Comparison of ENCODE assay signal across 8 mouse cellular contexts in the genomic region with DNA sequence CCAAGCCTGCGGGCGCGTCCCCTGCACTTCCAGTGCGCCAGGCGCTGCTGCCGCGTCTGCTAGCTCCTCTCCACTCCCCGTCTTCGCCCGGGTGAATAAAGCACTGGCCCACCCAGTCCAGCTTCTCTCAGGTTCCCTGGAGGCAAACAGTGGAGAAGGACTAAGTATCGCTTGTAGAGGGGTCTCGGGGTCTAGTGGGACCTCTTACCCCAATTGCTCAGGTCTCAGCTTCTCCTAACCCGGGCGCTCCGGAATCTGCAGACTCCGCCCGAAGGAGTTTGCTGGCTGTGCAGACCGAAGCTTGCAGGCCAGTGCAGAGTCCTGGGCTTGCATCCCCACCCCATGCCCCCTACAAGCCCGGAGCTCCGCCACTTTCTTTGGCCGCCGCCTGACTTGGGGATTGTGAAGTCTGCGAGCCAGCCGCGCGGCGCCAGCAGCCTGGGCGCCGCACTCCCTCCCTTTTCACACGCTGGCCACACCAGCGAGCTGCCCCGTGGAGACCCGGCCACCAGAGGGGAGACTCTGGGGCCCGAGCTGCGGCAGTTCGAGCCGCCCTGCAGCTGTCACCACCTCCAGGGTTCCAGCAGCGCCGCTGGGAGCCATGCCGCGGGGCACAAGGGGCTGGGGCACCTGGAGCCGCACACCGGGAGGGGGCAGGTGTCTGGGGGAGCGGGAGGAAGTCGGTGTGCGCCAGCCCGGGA. TPM values are rescaled to one million over a fixed set of nuclear protein-coding genes. Genes with fewer than 3 reads are reported as not detected.
A peak's percentile ranks its signal among the peaks of the same experiment; 100 is the strongest.
DNase-seq lines count a peak whose midpoint lies in the region; ATAC-seq lines count a peak whose summit lies in the region.

No protein-coding gene starts in this region.

- H3K9me3 ChIP-seq in forebrain, embryonic 11.5 days (ENCODE audit: control insufficient read depth, low read length) = no peaks in the 10 kb centered on the region
- H3K9me3 ChIP-seq in hindbrain, embryonic 13.5 days = no peaks in the 10 kb centered on the region
- no peaks in the 10 kb centered on the region for H3K9me3 ChIP-seq in limb, embryonic 15.5 days
- no peaks in the 10 kb centered on the region for H3K9me3 ChIP-seq in neural tube, embryonic 11.5 days (ENCODE audit: control insufficient read depth, low read length)

- peaks cover 28% of the 10 kb centered on the region for H3K27me3 ChIP-seq in forebrain, embryonic 11.5 days (ENCODE audit: control insufficient read depth, insufficient read depth, low read length)
- peaks cover 47% of the 10 kb centered on the region for H3K27me3 ChIP-seq in hindbrain, embryonic 13.5 days
- H3K27me3 ChIP-seq in limb, embryonic 15.5 days = peaks cover 49% of the 10 kb centered on the region
- peaks cover 26% of the 10 kb centered on the region for H3K27me3 ChIP-seq in neural tube, embryonic 11.5 days (ENCODE audit: control insufficient read depth, insufficient read depth, low read length)

- peak; percentile 28 for DNase-seq in kidney, adult 18-20 months
- DNase-seq in kidney, adult 9 months = no peak
- DNase-seq in adrenal gland, adult 18-20 months (ENCODE audit: low spot score in 2 of 2) = peak; percentile 29 to 37
- DNase-seq in forebrain, embryonic 11.5 days (ENCODE audit: low spot score) = peak; percentile 79
- peak; percentile 72 for DNase-seq in neural tube, embryonic 11.5 days (ENCODE audit: low spot score)
- no peak for DNase-seq in urinary bladder, postnatal 25 days (ENCODE audit: low spot score)

- H3K4me2 ChIP-seq in forebrain, embryonic 11.5 days (ENCODE audit: low read depth, low read length, severe bottlenecking) = peak overlapping the region; percentile 81
- peak overlapping the region; percentile 99 for H3K4me2 ChIP-seq in hindbrain, embryonic 13.5 days
- peak overlapping the region; percentile 99 for H3K4me2 ChIP-seq in limb, embryonic 15.5 days
- peak overlapping the region; percentile 100 for H3K4me2 ChIP-seq in neural tube, embryonic 11.5 days (ENCODE audit: low read depth)

- peak overlapping the region; percentile 41 for H3K9ac ChIP-seq in forebrain, embryonic 11.5 days (ENCODE audit: low read length)
- peak overlapping the region; percentile 84 for H3K9ac ChIP-seq in hindbrain, embryonic 13.5 days
- peak overlapping the region; percentile 42 for H3K9ac ChIP-seq in limb, embryonic 15.5 days
- H3K9ac ChIP-seq in neural tube, embryonic 11.5 days (ENCODE audit: low read length) = peak overlapping the region; percentile 60

- peak; percentile 74 for ATAC-seq in forebrain, embryonic 11.5 days (replicated peaks; ENCODE audit: low FRiP score)
- peak; percentile 76 for ATAC-seq in hindbrain, embryonic 13.5 days (ENCODE audit: low FRiP score)
- 0 out of 2 replicates have a peak, but pooled peaks have one; percentile 30 for ATAC-seq in limb, embryonic 15.5 days (ENCODE audit: insufficient number of reproducible peaks, low FRiP score, low TSS enrichment, low read depth)
- peak; percentile 65 for ATAC-seq in neural tube, embryonic 11.5 days (ENCODE audit: insufficient read depth, low FRiP score, low TSS enrichment)

- no peak overlapping the region for H3K27ac ChIP-seq in forebrain, embryonic 11.5 days (ENCODE audit: low read depth, low read length)
- peak overlapping the region; percentile 85 for H3K27ac ChIP-seq in hindbrain, embryonic 13.5 days
- H3K27ac ChIP-seq in limb, embryonic 15.5 days = peak overlapping the region; percentile 59
- H3K27ac ChIP-seq in neural tube, embryonic 11.5 days (ENCODE audit: low read depth, low read length) = no peak overlapping the region

- peak overlapping the region; percentile 49 for H3K4me3 ChIP-seq in forebrain, embryonic 11.5 days (ENCODE audit: low read depth, low read length)
- peak overlapping the region; percentile 82 for H3K4me3 ChIP-seq in hindbrain, embryonic 13.5 days
- H3K4me3 ChIP-seq in limb, embryonic 15.5 days = peak overlapping the region; percentile 60
- H3K4me3 ChIP-seq in neural tube, embryonic 11.5 days (ENCODE audit: low read depth, low read length) = peak overlapping the region; percentile 71

- H3K36me3 ChIP-seq in forebrain, embryonic 11.5 days (ENCODE audit: control insufficient read depth, insufficient read depth, low read length) = no peaks in the 10 kb centered on the region
- H3K36me3 ChIP-seq in hindbrain, embryonic 13.5 days = no peaks in the 10 kb centered on the region
- H3K36me3 ChIP-seq in limb, embryonic 15.5 days = no peaks in the 10 kb centered on the region
- no peaks in the 10 kb centered on the region for H3K36me3 ChIP-seq in neural tube, embryonic 11.5 days (ENCODE audit: control insufficient read depth, insufficient read depth, low read length)

- peaks cover 8% of the 10 kb centered on the region; the same call in 1 of the 2 replicates for H3K4me1 ChIP-seq in forebrain, embryonic 11.5 days (replicated peaks; ENCODE audit: control insufficient read depth, insufficient read depth, low read length)
- H3K4me1 ChIP-seq in hindbrain, embryonic 13.5 days (replicated peaks) = peaks cover 30% of the 10 kb centered on the region
- peaks cover 36% of the 10 kb centered on the region for H3K4me1 ChIP-seq in limb, embryonic 15.5 days
- H3K4me1 ChIP-seq in neural tube, embryonic 11.5 days (ENCODE audit: control insufficient read depth, insufficient read depth, low read length) = no peaks in the 10 kb centered on the region

- under 1% methylated on average over 43 of the region's 47 CpGs for WGBS in forebrain, embryonic 11.5 days
- WGBS in hindbrain, embryonic 13.5 days = under 1% methylated on average over 47 of the region's 47 CpGs
- under 1% methylated on average over 44 of the region's 47 CpGs for WGBS in limb, embryonic 15.5 days
- under 1% methylated on average over 43 of the region's 47 CpGs for WGBS in neural tube, embryonic 11.5 days

RNA-seq across cellular contexts. Expression of a gene that starts 0.7 kb away (rescaled TPM):
- 10 to 100 TPM; 12.7 to 16.6 TPM for total RNA-seq in adrenal gland, adult 18-20 months (2021)
- polyA plus RNA-seq in forebrain, embryonic 11.5 days (2014; fragmentation: Nextera tagmentation; extraction: Ambion mirVana) = 0.32 and 0.52 TPM in 2 replicates
- 1.8 and 2.1 TPM in 2 replicates for polyA plus RNA-seq in hindbrain, embryonic 13.5 days (2015; fragmentation: Nextera tagmentation; extraction: Ambion mirVana)
- polyA plus RNA-seq in limb, embryonic 15.5 days (2015; fragmentation: Nextera tagmentation; extraction: Ambion mirVana) = 1.4 and 1.7 TPM in 2 replicates
- polyA plus RNA-seq in neural tube, embryonic 11.5 days (2014; fragmentation: Nextera tagmentation; extraction: Ambion mirVana) = 0.38 and 0.39 TPM in 2 replicates

Comparison
In these comparisons a context has a peak if more than half of its experiments do, and no peak if none do; other contexts are left out.
1. DNase-seq: peak in kidney, adult 18-20 months (single experiment), adrenal gland, adult 18-20 months (2 of 2), forebrain, embryonic 11.5 days (single experiment) and neural tube, embryonic 11.5 days (single experiment); none in kidney, adult 9 months (single experiment) and urinary bladder, postnatal 25 days (single experiment).
2. H3K27ac ChIP-seq: peak in hindbrain, embryonic 13.5 days (single experiment) and limb, embryonic 15.5 days (single experiment); none in forebrain, embryonic 11.5 days (single experiment) and neural tube, embryonic 11.5 days (single experiment).
3. Peak in every context shown above with its lines, with median percentiles within 50 percentile points of each other: ATAC-seq, H3K4me2 ChIP-seq, H3K4me3 ChIP-seq and H3K9ac ChIP-seq.